Mouse (Mus musculus) G1E (cell line): ENCODE measurements around the gene Dnajb5. TPM values are rescaled to one million over a fixed set of nuclear protein-coding genes. Genes with fewer than 3 reads are reported as not detected.

Source experiments
- ATAC-seq: 2 replicates; pipeline ENCODE4 v1.8.0; 2016; ENCODE audit warnings: mild to moderate bottlenecking; ENCODE audit not compliant: insufficient number of reproducible peaks, poor library complexity, low FRiP score, severe bottlenecking; ENCODE audit errors: extremely low read depth
- DNase-seq: peaks from one replicate; pipeline ENCODE4 v3.0.0; 2012; ENCODE audit warnings: low spot score
- H3K27me3 ChIP-seq: 2 replicates; pipeline ENCODE4 v1.6.1; 2012; ENCODE audit warnings: mild to moderate bottlenecking, low read length, inconsistent platforms; ENCODE audit not compliant: insufficient read depth
- H3K36me3 ChIP-seq: replicated peaks from 2 replicates; pipeline ENCODE3; 2012; ENCODE audit warnings: mild to moderate bottlenecking, inconsistent platforms
- H3K4me1 ChIP-seq: 2 replicates; pipeline ENCODE4 v1.6.1; 2012; ENCODE audit warnings: low read depth, low read length, inconsistent platforms, mixed read lengths; ENCODE audit not compliant: insufficient read depth
- H3K4me3 ChIP-seq: 2 replicates; pipeline ENCODE4 v1.5.1; 2012; ENCODE audit warnings: low read depth, mild to moderate bottlenecking, inconsistent platforms, low read length, moderate library complexity, mixed read lengths
- H3K9me3 ChIP-seq: replicated peaks from 2 replicates; pipeline ENCODE4 v1.6.1; 2012; ENCODE audit warnings: inconsistent platforms
- CTCF ChIP-seq: IDR thresholded peaks from 2 replicates; pipeline ENCODE4 v1.5.1; 2012; ENCODE audit warnings: low read depth, low read length, inconsistent platforms, mixed read lengths
- GATA1 ChIP-seq: IDR thresholded peaks from 2 replicates; pipeline ENCODE4 v1.6.1; 2012; ENCODE audit warnings: borderline replicate concordance, low read length, inconsistent platforms, mixed read lengths
- GATA2 ChIP-seq: IDR thresholded peaks from 2 replicates; pipeline ENCODE4 v1.6.1; 2012; ENCODE audit warnings: low read depth, low read length, inconsistent platforms, borderline replicate concordance
- POLR2AphosphoS5 ChIP-seq: IDR thresholded peaks from 2 replicates; pipeline ENCODE4 v1.6.1; 2012; ENCODE audit warnings: low read depth, low read length, inconsistent platforms; ENCODE audit not compliant: insufficient replicate concordance
- TAL1 ChIP-seq: conservative IDR thresholded peaks from 2 replicates; pipeline ENCODE4 v1.6.1; 2012; ENCODE audit warnings: low read depth, low read length, inconsistent platforms, mixed read lengths
- polyA plus RNA-seq: library from polyadenylated mRNA; stranded (reverse); fragments of >175 nt; gene quantifications from 2 replicates; pipeline ENCODE4 v1.2.3, GENCODE M21; 2012
- total RNA-seq, 2 experiments: library from RNA; stranded (forward) in 1 of 2; stranded (reverse) in 1 of 2; fragments of 200-1000 nt in 1 of 2; fragments of >200 nt in 1 of 2; fragmentation: Nextera tagmentation in 1 of 2; gene quantifications; 2 replicates each; pipeline ENCODE4 v1.2.3; 2014 to 2017

Gene Dnajb5
- total and polyA plus RNA-seq, 3 experiments, result 1.2 to 7.5 (median 1.5) TPM

DNA sequence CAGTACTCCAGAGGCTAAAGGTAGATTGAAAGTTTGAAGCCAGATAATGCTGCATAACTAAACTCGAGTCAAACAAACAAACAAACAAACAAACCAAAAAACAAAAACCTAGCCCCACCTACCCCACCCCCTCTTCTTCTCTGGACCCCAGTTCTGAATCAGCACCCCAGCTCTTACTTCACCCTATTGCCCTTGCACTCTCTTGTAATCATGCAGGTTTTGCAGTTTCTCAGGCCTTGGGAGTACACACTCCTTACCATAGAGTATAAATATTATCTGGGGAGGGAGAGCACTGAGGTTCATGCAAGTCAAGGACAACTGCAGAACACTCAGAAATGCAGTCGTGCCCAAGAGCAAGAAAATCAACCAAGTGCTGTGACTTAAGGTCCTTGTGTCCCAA is 51.7 kb downstream of the Dnajb5 start:
- H3K36me3 ChIP-seq, result peaks cover 58% of the 10 kb centered on the region
- no peak for ATAC-seq
- H3K4me3 ChIP-seq, result no peak overlapping the region
- no peak for DNase-seq
- TF ChIP-seq TAL1, result no peak
- no peak for TF ChIP-seq POLR2AphosphoS5
- no peaks in the 10 kb centered on the region for H3K27me3 ChIP-seq
- H3K9me3 ChIP-seq, result no peaks in the 10 kb centered on the region
- H3K4me1 ChIP-seq, result peaks cover 29% of the 10 kb centered on the region

DNA sequence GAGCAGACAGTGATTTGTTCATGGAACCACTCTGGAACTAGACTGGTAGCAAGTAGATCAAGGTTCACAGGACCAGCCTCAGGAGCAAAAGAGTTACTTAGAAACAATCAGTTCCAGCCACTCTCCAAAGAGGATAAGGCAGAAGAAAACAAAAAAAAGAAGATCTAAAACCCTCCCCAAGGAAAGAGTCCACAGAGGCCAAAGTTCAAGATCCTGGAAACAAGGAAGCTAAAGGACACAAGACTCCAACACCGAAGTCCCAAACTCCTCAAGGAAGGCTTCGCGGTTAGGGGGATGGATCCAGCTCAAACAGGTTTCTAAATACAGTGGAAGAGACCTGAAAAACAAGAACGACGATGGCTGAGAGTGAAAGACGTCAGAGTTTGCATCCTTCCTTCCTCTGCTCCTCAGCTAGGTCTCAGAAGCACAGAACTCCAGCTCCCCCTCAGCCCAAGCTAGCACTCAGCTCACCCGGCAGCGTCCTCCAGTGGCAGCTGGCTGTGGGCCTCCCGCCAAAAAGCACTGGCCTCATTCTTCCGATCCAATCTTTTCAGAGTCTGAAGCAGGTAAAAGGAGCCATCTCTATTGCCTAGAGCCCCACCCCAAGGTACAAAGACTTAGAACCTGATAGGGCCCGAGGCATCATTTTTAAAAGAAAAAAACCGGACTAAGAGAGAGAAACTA is 53.3 kb downstream of the Dnajb5 start:
- no peaks in the 10 kb centered on the region for H3K9me3 ChIP-seq

DNA sequence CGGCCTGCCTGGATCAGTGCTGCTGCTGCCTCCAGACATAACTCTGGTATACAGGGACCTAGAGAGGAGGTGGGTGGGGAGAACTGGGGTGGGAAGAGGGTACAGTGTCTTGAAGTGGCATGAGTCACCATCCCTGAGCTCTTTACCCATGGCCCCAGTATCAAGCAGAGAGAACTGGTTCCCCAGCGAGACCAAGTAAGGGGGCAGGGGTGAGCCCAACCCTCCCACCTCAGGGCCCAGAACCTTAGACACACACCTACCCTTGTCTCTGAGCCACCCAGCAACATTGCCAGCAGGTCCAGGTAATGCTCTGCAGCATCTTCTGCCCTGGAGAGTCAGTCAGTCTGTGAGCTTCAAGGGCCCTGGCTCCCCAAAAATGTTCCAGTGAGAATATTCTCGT is 55.3 kb downstream of the Dnajb5 start:
- Histone ChIP-seq H3K4me1 (peaks cover 30% of the 10 kb centered on the region), H3K4me3 (no peak overlapping the region), H3K9me3 (no peaks in the 10 kb centered on the region), H3K27me3 (no peaks in the 10 kb centered on the region), H3K36me3 (peaks cover 65% of the 10 kb centered on the region)
- ATAC-seq (no peak), DNase-seq (no peak)
- no peak for TF ChIP-seq TAL1
- no peak for TF ChIP-seq CTCF
- no peak for TF ChIP-seq GATA1
- TF ChIP-seq GATA2, result no peak
- no peak for TF ChIP-seq POLR2AphosphoS5

More for the DNA sequence above, 53.3 kb downstream of the Dnajb5 start:
- peaks cover 22% of the 10 kb centered on the region for H3K4me1 ChIP-seq
- DNase-seq (no peak), ATAC-seq (no peak)
- H3K27me3 ChIP-seq, result no peaks in the 10 kb centered on the region
- peaks cover 63% of the 10 kb centered on the region for H3K36me3 ChIP-seq
- no peak for TF ChIP-seq TAL1
- TF ChIP-seq GATA2, result no peak
- H3K4me3 ChIP-seq, result no peak overlapping the region

GRCm38 (mm10) chr4:43005765-43006164 is 56.2 kb downstream of the Dnajb5 start:
- H3K27me3 ChIP-seq, result no peaks in the 10 kb centered on the region
- H3K4me3 ChIP-seq, result no peak overlapping the region
- peaks cover 65% of the 10 kb centered on the region for H3K36me3 ChIP-seq
- ATAC-seq, result no peak; the same call in 1 of the 2 replicates
- peaks cover 30% of the 10 kb centered on the region for H3K4me1 ChIP-seq
- no peak for DNase-seq
- no peaks in the 10 kb centered on the region for H3K9me3 ChIP-seq
- TF ChIP-seq GATA2 (no peak), GATA1 (no peak), TAL1 (no peak), POLR2AphosphoS5 (no peak), CTCF (peak; percentile 48)

Other genes with a start within 250 kb of the Dnajb5 start
- gene 4930578G10Rik, start 214.3 kb upstream of the Dnajb5 start, total RNA-seq (2014; fragmentation: Nextera tagmentation), result not detected in 2 replicates
- 0.22 TPM in 1 of 2 replicates, not detected in the other for gene 4930578G10Rik, start 214.3 kb upstream of the Dnajb5 start, total RNA-seq (2017)
- not detected in 2 replicates for gene 4930578G10Rik, start 214.3 kb upstream of the Dnajb5 start, polyA plus RNA-seq
- not detected in 2 replicates for gene Ccl19, start 193.2 kb upstream of the Dnajb5 start, total RNA-seq (2014; fragmentation: Nextera tagmentation)
- not detected in 2 replicates for gene Ccl19, start 193.2 kb upstream of the Dnajb5 start, total RNA-seq (2017)
- not detected in 2 replicates for gene Ccl19, start 193.2 kb upstream of the Dnajb5 start, polyA plus RNA-seq
- not detected in 2 replicates for gene Ccl21a, start 175.8 kb upstream of the Dnajb5 start, total RNA-seq (2014; fragmentation: Nextera tagmentation)
- gene Ccl21a, start 175.8 kb upstream of the Dnajb5 start, total RNA-seq (2017), result not detected in 2 replicates
- not detected in 2 replicates for gene Ccl21a, start 175.8 kb upstream of the Dnajb5 start, polyA plus RNA-seq
- 11.5 and 14.5 TPM in 2 replicates for gene Fam205a1, start 95.9 kb upstream of the Dnajb5 start, total RNA-seq (2014; fragmentation: Nextera tagmentation)
- 0.12 and 0.16 TPM in 2 replicates for gene Fam205a1, start 95.9 kb upstream of the Dnajb5 start, total RNA-seq (2017)
- 0.10 and 0.14 TPM in 2 replicates for gene Fam205a1, start 95.9 kb upstream of the Dnajb5 start, polyA plus RNA-seq
- 0.34 and 0.60 TPM in 2 replicates for gene Gm12394, start 93.0 kb upstream of the Dnajb5 start, total RNA-seq (2014; fragmentation: Nextera tagmentation)
- not detected in 2 replicates for gene Gm12394, start 93.0 kb upstream of the Dnajb5 start, total RNA-seq (2017)
- not detected in 2 replicates for gene Gm12394, start 93.0 kb upstream of the Dnajb5 start, polyA plus RNA-seq
- not detected in 2 replicates for gene Fam205c, start 75.6 kb upstream of the Dnajb5 start, total RNA-seq (2014; fragmentation: Nextera tagmentation)
- gene Fam205c, start 75.6 kb upstream of the Dnajb5 start, total RNA-seq (2017), result 0.05 TPM in 1 of 2 replicates, not detected in the other
- gene Fam205c, start 75.6 kb upstream of the Dnajb5 start, polyA plus RNA-seq, result 0.05 TPM in 1 of 2 replicates, not detected in the other
- 1.8 TPM in 1 of 2 replicates, not detected in the other for gene Phf24, start 33.2 kb upstream of the Dnajb5 start, total RNA-seq (2014; fragmentation: Nextera tagmentation)
- gene Phf24, start 33.2 kb upstream of the Dnajb5 start, total RNA-seq (2017), result 0.29 and 0.98 TPM in 2 replicates
- 0.04 TPM in 2 replicates for gene Phf24, start 33.2 kb upstream of the Dnajb5 start, polyA plus RNA-seq
- not detected in 2 replicates for gene 1700022I11Rik, start 19.8 kb downstream of the Dnajb5 start, total RNA-seq (2014; fragmentation: Nextera tagmentation)
- gene 1700022I11Rik, start 19.8 kb downstream of the Dnajb5 start, total RNA-seq (2017), result 1.1 and 1.4 TPM in 2 replicates
- gene 1700022I11Rik, start 19.8 kb downstream of the Dnajb5 start, polyA plus RNA-seq, result 0.15 TPM in 1 of 2 replicates, not detected in the other
- 132 and 136 TPM in 2 replicates for gene Vcp, start 50.7 kb downstream of the Dnajb5 start, total RNA-seq (2014; fragmentation: Nextera tagmentation)
- 211 and 261 TPM in 2 replicates for gene Vcp, start 50.7 kb downstream of the Dnajb5 start, total RNA-seq (2017)
- 223 and 236 TPM in 2 replicates for gene Vcp, start 50.7 kb downstream of the Dnajb5 start, polyA plus RNA-seq
- 15.2 and 16.8 TPM in 2 replicates for gene Fancg, start 60.7 kb downstream of the Dnajb5 start, total RNA-seq (2014; fragmentation: Nextera tagmentation)
- 12.9 and 18.7 TPM in 2 replicates for gene Fancg, start 60.7 kb downstream of the Dnajb5 start, total RNA-seq (2017)
- 4.3 and 9.4 TPM in 2 replicates for gene Fancg, start 60.7 kb downstream of the Dnajb5 start, polyA plus RNA-seq
- 11.8 and 17.2 TPM in 2 replicates for gene Pigo, start 76.0 kb downstream of the Dnajb5 start, total RNA-seq (2014; fragmentation: Nextera tagmentation)
- gene Pigo, start 76.0 kb downstream of the Dnajb5 start, total RNA-seq (2017), result 9.4 and 9.7 TPM in 2 replicates
- 11.2 and 11.6 TPM in 2 replicates for gene Pigo, start 76.0 kb downstream of the Dnajb5 start, polyA plus RNA-seq
- 191 and 233 TPM in 2 replicates for gene Stoml2, start 81.9 kb downstream of the Dnajb5 start, total RNA-seq (2014; fragmentation: Nextera tagmentation)
- gene Stoml2, start 81.9 kb downstream of the Dnajb5 start, total RNA-seq (2017), result 157 and 170 TPM in 2 replicates
- 145 and 169 TPM in 2 replicates for gene Stoml2, start 81.9 kb downstream of the Dnajb5 start, polyA plus RNA-seq
- gene Fam214b, start 96.4 kb downstream of the Dnajb5 start, total RNA-seq (2014; fragmentation: Nextera tagmentation), result 10.2 and 24.4 TPM in 2 replicates
- 12.6 and 17.8 TPM in 2 replicates for gene Fam214b, start 96.4 kb downstream of the Dnajb5 start, total RNA-seq (2017)
- 15.0 and 17.7 TPM in 2 replicates for gene Fam214b, start 96.4 kb downstream of the Dnajb5 start, polyA plus RNA-seq
- 0.63 and 3.9 TPM in 2 replicates for gene Unc13b, start 109.1 kb downstream of the Dnajb5 start, total RNA-seq (2014; fragmentation: Nextera tagmentation)
- gene Unc13b, start 109.1 kb downstream of the Dnajb5 start, total RNA-seq (2017), result 4.0 and 5.5 TPM in 2 replicates
- 0.36 and 0.56 TPM in 2 replicates for gene Unc13b, start 109.1 kb downstream of the Dnajb5 start, polyA plus RNA-seq